Mouse (Mus musculus) C2C12 (cell line): ENCODE measurements around the gene Stam. TPM values are rescaled to one million over a fixed set of nuclear protein-coding genes. Genes with fewer than 3 reads are reported as not detected.
"Not testable (repeated sequence)": the region's sequence is repeated elsewhere in the genome, so short reads cannot be mapped to it uniquely, and the experiment has no call there.

Experiments
- H3K27me3 ChIP-seq: one replicate; pipeline ENCODE4 v1.6.1; 2011; ENCODE audit not compliant: control insufficient read depth, insufficient read depth, insufficient read length
- H3K36me3 ChIP-seq: one replicate; pipeline ENCODE4 v1.6.1; 2011; ENCODE audit not compliant: control insufficient read depth, insufficient read depth
- H3K4me3 ChIP-seq: one replicate; pipeline ENCODE4 v1.5.1; 2011; ENCODE audit warnings: mild to moderate bottlenecking, control low read depth; ENCODE audit not compliant: poor library complexity, insufficient read depth, severe bottlenecking
- H3K79me2 ChIP-seq: one replicate; pipeline ENCODE4 v1.6.1; 2011; ENCODE audit not compliant: control insufficient read depth, insufficient read depth
- H3K79me3 ChIP-seq: one replicate; pipeline ENCODE4 v1.6.1; 2011; ENCODE audit warnings: low read depth, control low read depth
- H3ac ChIP-seq: one replicate; pipeline ENCODE3; 2011; ENCODE audit warnings: low read depth; ENCODE audit not compliant: control insufficient read depth, insufficient read length
- CEBPB ChIP-seq: IDR thresholded peaks from one replicate; pipeline ENCODE4 v1.6.1; 2011; ENCODE audit warnings: low read depth, mild to moderate bottlenecking, control low read depth, moderate library complexity
- CTCF ChIP-seq: IDR thresholded peaks from one replicate; pipeline ENCODE4 v1.5.1; 2011; ENCODE audit not compliant: control insufficient read depth, insufficient read depth, insufficient read length
- FOSL1 ChIP-seq: IDR thresholded peaks from one replicate; pipeline ENCODE4 v1.8.0; 2011; ENCODE audit warnings: mild to moderate bottlenecking, low read length; ENCODE audit not compliant: poor library complexity, insufficient read depth, severe bottlenecking
- MAX ChIP-seq: IDR thresholded peaks from one replicate; pipeline ENCODE4 v1.6.1; 2011; ENCODE audit warnings: mild to moderate bottlenecking, control low read depth
- MYOD1 ChIP-seq: IDR thresholded peaks from one replicate; pipeline ENCODE4 v1.6.1; 2011; ENCODE audit warnings: low read depth; ENCODE audit not compliant: control insufficient read depth, insufficient read length
- MYOG ChIP-seq: IDR thresholded peaks from one replicate; pipeline ENCODE4 v1.6.1; 2011; ENCODE audit not compliant: control insufficient read depth, insufficient read length; ENCODE audit errors: extremely low read depth
- USF1 ChIP-seq: IDR thresholded peaks from one replicate; pipeline ENCODE4 v1.6.1; 2011; ENCODE audit warnings: low read depth, mild to moderate bottlenecking, control low read depth, moderate library complexity
- polyA plus RNA-seq: library from polyadenylated mRNA; unstranded; fragments of >200 nt; fragmentation: generic; extraction: Trizol; gene quantifications from one replicate; pipeline ENCODE4 v1.2.1, GENCODE M21; 2012; ENCODE audit warnings: missing spikeins

Stam gene
- polyA plus RNA-seq, 1 experiment: 14.5 TPM

DNA sequence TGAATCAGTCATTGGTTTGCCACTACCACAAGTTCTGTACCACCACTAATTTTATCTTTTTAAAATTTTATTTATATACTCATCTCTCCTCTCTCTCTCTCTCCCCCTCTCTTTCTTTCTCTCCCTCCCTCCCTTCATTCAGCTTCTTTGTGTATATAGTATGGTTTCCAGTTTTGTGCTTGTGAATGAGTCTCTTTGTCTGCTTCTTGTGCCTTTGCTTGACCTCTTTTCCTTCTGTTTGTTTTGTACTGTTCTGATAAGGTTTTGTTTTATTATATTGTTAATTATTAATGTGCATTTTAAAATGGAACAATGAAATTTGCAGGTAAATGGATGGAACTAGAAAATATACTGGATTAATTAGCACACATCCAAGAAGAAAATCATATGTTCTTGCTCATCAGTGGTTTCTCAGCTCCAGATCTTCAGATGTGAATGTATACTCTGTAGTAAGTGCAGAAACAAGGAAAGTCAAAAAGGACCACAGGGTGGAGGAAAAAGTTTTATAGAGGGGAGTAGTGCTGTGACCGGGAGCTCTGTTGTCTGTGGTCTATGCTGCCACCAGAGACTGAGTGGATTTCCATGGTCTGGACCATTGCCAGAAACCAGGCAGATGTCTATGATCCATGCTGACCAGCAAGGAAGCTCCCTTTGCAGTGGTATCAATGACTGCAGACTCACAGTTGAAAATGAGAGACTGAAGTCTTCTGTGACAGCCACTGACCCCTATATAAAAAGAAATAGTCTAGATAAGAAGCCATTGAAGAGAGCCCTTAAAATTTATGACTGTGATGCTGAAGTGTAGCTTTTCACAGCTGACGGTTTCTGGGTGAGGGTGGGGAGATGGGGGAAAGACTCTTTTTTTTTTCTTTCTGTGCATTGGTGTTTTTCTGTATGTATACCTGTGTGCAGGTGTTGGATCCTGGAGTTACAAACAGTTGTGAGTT is 7.9 kb upstream of the Stam start:
- Histone ChIP-seq H3K4me3 (no peak overlapping the region), H3K27me3 (no peaks in the 10 kb centered on the region), H3K79me2 (no peaks in the 10 kb centered on the region), H3K36me3 (no peaks in the 10 kb centered on the region), H3K79me3 (no peaks in the 10 kb centered on the region), H3ac (no peak overlapping the region)
- TF ChIP-seq CEBPB (no peak), MAX (no peak), CTCF (no peak), USF1 (no peak), MYOG (no peak), FOSL1 (no peak), MYOD1 (no peak)

DNA sequence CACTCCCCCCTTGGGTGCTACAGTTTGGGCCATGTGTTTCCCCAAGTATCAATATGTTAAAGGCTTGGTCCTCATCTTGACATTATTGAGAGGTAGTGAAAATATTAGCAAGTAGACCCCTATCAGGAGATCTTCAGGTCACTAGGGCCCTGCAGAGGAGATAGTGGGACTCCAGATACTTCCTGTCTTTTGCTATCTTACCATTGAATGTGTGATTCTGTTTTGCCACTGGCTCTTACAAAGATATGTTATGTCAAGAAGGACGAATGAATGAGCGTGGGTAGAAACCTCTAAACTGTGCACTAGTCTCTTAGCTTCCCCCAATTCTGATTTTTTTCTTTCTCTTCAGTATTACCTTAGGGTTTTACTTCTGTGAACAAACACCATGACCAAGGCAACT is 4.9 kb upstream of the Stam start:
- Histone ChIP-seq H3ac (no peak overlapping the region), H3K36me3 (no peaks in the 10 kb centered on the region), H3K79me3 (no peaks in the 10 kb centered on the region), H3K27me3 (no peaks in the 10 kb centered on the region), H3K4me3 (no peak overlapping the region), H3K79me2 (peaks cover 2% of the 10 kb centered on the region)
- TF ChIP-seq MYOG (no peak), USF1 (no peak), CTCF (no peak)

DNA sequence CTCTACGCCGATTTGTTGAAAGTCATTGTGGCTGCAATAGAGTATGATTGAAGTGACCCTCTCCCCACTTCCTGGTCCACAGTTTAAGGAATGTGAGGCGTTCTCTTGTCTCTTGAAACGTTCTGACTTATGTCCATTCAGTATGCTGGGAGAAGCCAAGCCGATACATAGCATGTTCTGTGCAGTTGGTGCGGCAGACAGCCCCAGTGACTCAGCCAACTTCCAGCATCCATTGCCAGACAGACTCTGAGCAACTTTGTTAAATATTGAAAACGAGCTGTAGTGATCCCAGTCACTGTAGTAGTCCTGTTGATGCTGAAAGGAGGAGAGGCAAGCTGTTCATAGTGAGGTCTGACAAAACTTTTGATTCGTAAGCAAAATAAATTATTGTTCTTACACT is 3.4 kb upstream of the Stam start:
- Histone ChIP-seq H3K79me2 (peaks cover 16% of the 10 kb centered on the region), H3K27me3 (no peaks in the 10 kb centered on the region), H3K4me3 (no peak overlapping the region), H3ac (no peak overlapping the region), H3K79me3 (peaks cover 14% of the 10 kb centered on the region), H3K36me3 (no peaks in the 10 kb centered on the region)
- TF ChIP-seq CTCF (no peak), MAX (no peak), CEBPB (no peak), MYOG (no peak), USF1 (no peak), FOSL1 (no peak), MYOD1 (no peak)

DNA sequence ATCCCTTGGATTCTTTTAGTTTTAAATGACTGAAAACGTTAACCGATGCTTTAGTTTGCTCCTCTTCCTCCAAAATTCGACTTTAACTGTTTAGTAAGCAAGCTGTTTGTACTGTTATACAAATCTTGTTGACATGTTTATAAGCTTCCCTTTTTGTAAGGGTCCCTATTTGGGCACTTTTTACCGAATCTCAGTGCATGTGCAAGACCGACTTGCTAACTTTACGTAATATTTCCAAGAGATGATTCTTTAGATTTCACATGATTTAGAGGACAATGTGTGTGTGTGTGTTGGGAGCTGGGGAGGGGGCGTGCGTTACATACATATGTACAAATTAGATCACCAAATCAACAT is 913 bp upstream of the Stam start:
- Histone ChIP-seq H3ac (peak overlapping the region; percentile 41), H3K4me3 (peak overlapping the region; percentile 85), H3K27me3 (no peaks in the 10 kb centered on the region), H3K79me3 (peaks cover 35% of the 10 kb centered on the region), H3K79me2 (peaks cover 41% of the 10 kb centered on the region), H3K36me3 (no peaks in the 10 kb centered on the region)
- TF ChIP-seq CEBPB: no peak
- TF ChIP-seq CTCF: no peak
- TF ChIP-seq USF1: no peak
- no peak for TF ChIP-seq MYOD1
- no peak for TF ChIP-seq MAX
- TF ChIP-seq MYOG: no peak
- no peak for TF ChIP-seq FOSL1

DNA sequence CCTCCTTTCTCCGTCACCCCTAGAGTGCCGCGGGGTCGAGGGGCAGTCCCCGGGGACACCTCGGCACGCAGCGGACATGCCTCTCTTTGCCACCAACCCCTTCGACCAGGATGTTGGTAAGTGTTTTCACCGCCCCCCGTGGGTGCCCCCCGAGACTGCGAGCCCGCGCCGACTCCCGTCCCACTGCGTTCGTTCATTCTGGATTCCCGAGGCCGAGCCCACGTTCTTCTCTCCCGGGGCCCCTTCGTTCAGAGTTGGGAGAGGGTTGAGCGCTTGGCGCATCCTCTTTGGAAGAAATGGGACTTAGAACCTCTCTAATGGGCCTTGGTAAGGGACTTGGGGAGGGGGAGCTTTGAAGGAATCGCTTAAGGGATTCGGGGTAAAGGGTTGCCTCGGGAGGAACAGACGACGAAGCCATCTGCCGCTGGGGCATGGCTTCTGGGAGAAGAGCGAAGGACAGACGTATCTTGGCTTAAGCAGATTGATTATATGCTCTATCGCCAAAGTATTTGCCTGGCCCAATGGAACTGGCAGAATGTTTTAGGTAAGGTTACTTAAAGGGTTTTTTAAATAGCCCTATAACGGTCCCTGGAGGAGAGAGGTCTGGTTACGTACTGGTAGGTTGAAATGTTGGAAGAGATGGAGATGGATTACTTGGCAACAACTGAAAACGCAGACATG is 463 bp downstream of the Stam start:
- peaks cover 52% of the 10 kb centered on the region for H3K79me2 ChIP-seq
- H3K36me3 ChIP-seq: no peaks in the 10 kb centered on the region
- H3K79me3 ChIP-seq: peaks cover 43% of the 10 kb centered on the region
- peak overlapping the region; percentile 85 for H3K4me3 ChIP-seq
- H3K27me3 ChIP-seq: no peaks in the 10 kb centered on the region
- TF ChIP-seq CTCF (no peak), MAX (no peak), FOSL1 (no peak), MYOG (no peak)
- H3ac ChIP-seq: peak overlapping the region; percentile 91

DNA sequence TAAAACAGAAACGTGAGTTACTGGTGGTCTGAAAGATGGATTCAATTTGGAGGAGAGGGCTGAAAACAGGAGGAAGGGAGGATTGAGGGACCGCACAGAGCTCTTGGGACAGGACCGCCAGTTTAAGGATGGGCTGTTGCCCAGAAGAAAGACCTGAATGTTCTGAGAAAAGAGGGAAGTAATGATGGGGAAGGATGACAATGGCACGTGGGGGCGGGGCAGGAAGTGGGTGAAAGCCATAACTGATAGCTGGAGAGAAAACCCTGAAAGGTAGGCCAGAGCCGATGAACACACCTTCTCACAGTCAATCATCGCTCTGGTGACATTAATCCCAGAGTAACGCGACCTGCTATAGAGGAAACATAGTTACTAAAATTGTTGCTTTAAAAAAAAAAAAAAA is 4.6 kb downstream of the Stam start:
- H3K4me3 ChIP-seq, H3K27me3 ChIP-seq, H3K36me3 ChIP-seq, H3ac ChIP-seq: not testable (repeated sequence)
- H3K79me2 ChIP-seq: peaks cover 52% of the 10 kb centered on the region
- peaks cover 43% of the 10 kb centered on the region for H3K79me3 ChIP-seq
